Mouse (Mus musculus): ENCODE measurements at regions not wholly inside any gene's neighbourhood (a gene's known extent, or its start where the extent isn't known, plus 50 kb on each side); places are given as distances from the start of the nearest gene placed in this dataset.

DNA sequence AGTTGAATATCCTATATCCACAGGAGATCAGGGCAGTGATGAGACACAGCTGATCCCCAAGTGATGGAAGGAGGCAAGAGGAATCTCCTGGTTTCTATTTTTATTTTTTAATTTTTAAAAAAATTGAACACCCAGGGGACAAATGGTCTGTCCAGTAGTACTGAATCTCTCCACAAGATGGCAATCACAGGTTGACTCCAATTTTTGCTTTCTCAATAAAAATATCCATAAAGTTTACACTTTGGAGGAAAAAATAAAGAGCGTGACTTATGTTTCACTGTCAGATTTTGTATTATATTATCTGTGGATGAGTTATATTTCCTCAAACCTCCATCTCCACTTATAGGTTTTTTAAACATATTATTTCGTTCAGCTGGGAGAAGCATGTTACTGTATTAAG is 658.0 kb downstream of the Hace1 start:
- TF ChIP-seq CTCF (IDR thresholded peaks at IDR 0.05; ENCODE audit: control insufficient read depth, insufficient read depth, insufficient replicate concordance, low read depth, low read length) (no peak), POLR2A (IDR thresholded peaks at IDR 0.05; ENCODE audit: control insufficient read depth, low read depth, low read length) (no peak)
